Mouse (Mus musculus) hindbrain, embryonic 11.5 days (tissue): ENCODE measurements around the gene Papss2. TPM values are rescaled to one million over a fixed set of nuclear protein-coding genes. Genes with fewer than 3 reads are reported as not detected.

Experiments
- ATAC-seq: fragments of 200-750 bp; cut with Nextera tagmentation; 2 replicates; pipeline ENCODE4 v1.8.0; 2017; ENCODE audit warnings: mild to moderate bottlenecking, moderate TSS enrichment, moderate library complexity; ENCODE audit not compliant: low FRiP score
- DNase-seq: peaks from one replicate; pipeline ENCODE4 v3.0.0-alpha.2; 2015; ENCODE audit warnings: low spot score
- H3K27ac ChIP-seq: fragments of 300-500 bp; sonication (generic); 2 replicates; pipeline ENCODE4 v1.5.1; 2014; ENCODE audit warnings: mild to moderate bottlenecking, low read depth, low read length
- H3K27me3 ChIP-seq: fragments of 300-500 bp; sonication (generic); 2 replicates; pipeline ENCODE4 v1.6.1; 2014; ENCODE audit warnings: mild to moderate bottlenecking, low read length, moderate library complexity, mixed read lengths; ENCODE audit not compliant: control insufficient read depth, insufficient read depth
- H3K36me3 ChIP-seq: fragments of 300-500 bp; sonication (generic); 2 replicates; pipeline ENCODE4 v1.6.1; 2014; ENCODE audit warnings: mild to moderate bottlenecking, low read length, moderate library complexity, mixed read lengths; ENCODE audit not compliant: control insufficient read depth, insufficient read depth
- H3K4me1 ChIP-seq: fragments of 300-500 bp; sonication (generic); replicated peaks from 2 replicates; pipeline ENCODE4 v1.6.1; 2014; ENCODE audit warnings: low read length, mixed read lengths; ENCODE audit not compliant: control insufficient read depth, insufficient read depth
- H3K4me2 ChIP-seq: fragments of 300-500 bp; sonication (generic); replicated peaks from 2 replicates; pipeline ENCODE4 v1.6.1; 2014; ENCODE audit warnings: mild to moderate bottlenecking, low read depth, low read length
- H3K4me3 ChIP-seq: fragments of 300-500 bp; sonication (generic); 2 replicates; pipeline ENCODE4 v1.5.1; 2014; ENCODE audit warnings: low read depth, low read length
- H3K9ac ChIP-seq: fragments of 300-500 bp; sonication (generic); 2 replicates; pipeline ENCODE4 v1.6.1; 2014; ENCODE audit warnings: low read depth, low read length
- H3K9me3 ChIP-seq: fragments of 300-500 bp; sonication (generic); 2 replicates; pipeline ENCODE4 v1.6.1; 2016; ENCODE audit warnings: low read length; ENCODE audit not compliant: control insufficient read depth
- WGBS: fragments of 180-500 bp; shearing (Covaris S2); extraction: QIAGEN DNeasy Blood & Tissue Kit; methylation state at CpG from one replicate; pipeline ENCODE4 v1.1.7; 2014; 5-methylcytosine and 5-hydroxymethylcytosine counted together
- polyA plus RNA-seq: library from polyadenylated mRNA; unstranded; fragments of >200 nt; fragmentation: Nextera tagmentation; extraction: Ambion mirVana; gene quantifications from 2 replicates; pipeline ENCODE4 v1.2.1, GENCODE M21; 2014

Papss2 gene
- polyA plus RNA-seq, 1 experiment from 2014 or later = 5.8 TPM

GRCm38 (mm10) chr19:32567447-32567846 lies 28.1 kb upstream of the Papss2 start:
- H3K4me1 ChIP-seq = no peaks in the 10 kb centered on the region
- ATAC-seq (no peak), DNase-seq (no peak)
- 88% methylated on average over 5 of the region's 5 CpGs for WGBS
- H3K27ac ChIP-seq = no peak overlapping the region
- H3K9me3 ChIP-seq = no peaks in the 10 kb centered on the region
- H3K4me3 ChIP-seq = no peak overlapping the region
- H3K4me2 ChIP-seq = no peak overlapping the region
- H3K36me3 ChIP-seq = no peaks in the 10 kb centered on the region
- no peaks in the 10 kb centered on the region for H3K27me3 ChIP-seq
- H3K9ac ChIP-seq = no peak overlapping the region

GRCm38 (mm10) chr19:32568470-32568869 lies 27.1 kb upstream of the Papss2 start:
- Histone ChIP-seq H3K4me1 (no peaks in the 10 kb centered on the region), H3K4me3 (no peak overlapping the region), H3K4me2 (no peak overlapping the region), H3K9me3 (no peaks in the 10 kb centered on the region), H3K27me3 (no peaks in the 10 kb centered on the region), H3K36me3 (no peaks in the 10 kb centered on the region), H3K9ac (no peak overlapping the region), H3K27ac (no peak overlapping the region)
- 86% methylated on average over 3 of the region's 3 CpGs for WGBS
- ATAC-seq (no peak), DNase-seq (no peak)

DNA sequence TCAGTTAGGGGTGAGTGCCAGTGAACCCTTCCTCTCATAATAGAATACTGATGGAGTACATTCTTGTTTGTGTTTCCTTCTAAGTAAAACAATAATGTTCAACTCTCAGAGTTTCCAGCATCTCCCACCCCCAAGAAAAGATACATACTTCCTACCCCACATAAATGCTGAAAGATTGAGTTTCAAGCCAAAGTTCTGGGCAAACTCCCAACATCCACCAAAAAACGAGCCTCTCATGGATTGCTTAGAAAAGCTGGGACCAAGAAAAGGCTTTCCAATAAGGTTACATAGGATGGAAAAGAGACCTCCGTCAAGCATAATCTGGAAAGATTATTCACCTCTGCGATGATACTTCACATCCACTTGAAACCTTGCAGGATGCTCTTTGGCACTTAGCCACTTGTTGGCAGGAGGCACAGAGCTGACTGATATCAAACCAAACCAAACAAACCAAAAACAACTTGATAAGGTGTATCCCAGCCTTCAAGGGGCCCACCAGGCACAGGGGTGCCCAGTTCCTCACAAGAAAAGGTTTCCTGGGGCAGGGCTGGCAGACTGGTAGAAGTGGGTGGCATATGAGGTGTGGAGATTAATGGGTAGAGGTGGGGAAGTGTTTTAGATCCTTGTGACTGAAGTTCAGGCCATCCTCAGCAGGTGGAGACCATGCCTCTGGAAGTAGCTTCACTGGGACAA lies 26.5 kb upstream of the Papss2 start:
- no peaks in the 10 kb centered on the region for H3K36me3 ChIP-seq
- no peak overlapping the region for H3K9ac ChIP-seq
- H3K4me3 ChIP-seq = no peak overlapping the region
- WGBS = 86% methylated on average over 3 of the region's 3 CpGs
- no peak overlapping the region for H3K27ac ChIP-seq
- DNase-seq (no peak), ATAC-seq (no peak)
- no peaks in the 10 kb centered on the region for H3K27me3 ChIP-seq
- H3K4me1 ChIP-seq = no peaks in the 10 kb centered on the region
- no peak overlapping the region for H3K4me2 ChIP-seq
- no peaks in the 10 kb centered on the region for H3K9me3 ChIP-seq

DNA sequence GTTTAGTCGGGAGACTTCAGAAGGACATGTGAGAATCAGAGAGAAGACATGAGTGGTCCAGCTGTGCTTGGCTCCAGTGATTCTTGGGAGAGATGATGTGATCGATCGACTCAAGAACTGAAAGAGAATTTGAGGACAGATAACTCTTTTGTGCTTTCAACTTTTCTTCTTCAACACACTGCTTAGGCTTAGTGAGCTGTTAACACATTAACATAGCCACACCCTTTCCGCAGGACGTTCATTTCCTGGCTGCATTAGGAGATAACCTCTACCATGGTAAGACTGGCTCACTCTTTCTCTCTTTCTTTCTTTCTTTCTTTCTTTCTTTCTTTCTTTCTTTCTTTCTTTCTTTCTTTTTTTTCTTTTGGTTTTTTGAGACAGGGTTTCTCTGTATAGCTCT lies 25.9 kb upstream of the Papss2 start:
- H3K4me3 ChIP-seq = no peak overlapping the region
- 86% methylated on average over 5 of the region's 5 CpGs for WGBS
- no peaks in the 10 kb centered on the region for H3K27me3 ChIP-seq
- H3K4me2 ChIP-seq = no peak overlapping the region
- H3K4me1 ChIP-seq = no peaks in the 10 kb centered on the region
- no peaks in the 10 kb centered on the region for H3K9me3 ChIP-seq
- H3K27ac ChIP-seq = no peak overlapping the region
- DNase-seq (no peak), ATAC-seq (no peak)
- no peaks in the 10 kb centered on the region for H3K36me3 ChIP-seq
- H3K9ac ChIP-seq = no peak overlapping the region

DNA sequence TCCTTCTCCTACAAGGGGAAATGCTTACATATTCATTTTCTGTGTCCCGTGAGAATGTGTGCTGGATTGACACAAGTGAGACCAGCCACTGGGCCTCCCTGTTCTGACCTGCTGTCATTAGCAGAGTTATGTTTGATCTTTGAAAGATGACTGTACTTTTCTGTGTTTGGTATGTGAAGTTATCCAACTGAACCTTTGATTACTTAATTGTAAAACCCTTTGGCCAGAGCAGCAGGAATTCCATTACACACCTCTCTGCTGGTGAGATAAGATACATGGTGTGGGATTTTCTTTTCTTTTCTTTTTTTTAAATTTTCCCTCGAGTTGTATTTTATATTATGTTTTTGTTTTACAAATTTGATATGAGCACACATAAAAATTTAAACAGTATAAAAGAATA lies 23.4 kb upstream of the Papss2 start:
- Histone ChIP-seq H3K9ac (no peak overlapping the region), H3K9me3 (no peaks in the 10 kb centered on the region), H3K27me3 (no peaks in the 10 kb centered on the region), H3K4me2 (no peak overlapping the region), H3K4me3 (no peak overlapping the region), H3K4me1 (no peaks in the 10 kb centered on the region), H3K36me3 (no peaks in the 10 kb centered on the region), H3K27ac (no peak overlapping the region)
- DNase-seq = no peak
- ATAC-seq = no peak
- WGBS = 73% methylated on average over 2 of the region's 2 CpGs

DNA sequence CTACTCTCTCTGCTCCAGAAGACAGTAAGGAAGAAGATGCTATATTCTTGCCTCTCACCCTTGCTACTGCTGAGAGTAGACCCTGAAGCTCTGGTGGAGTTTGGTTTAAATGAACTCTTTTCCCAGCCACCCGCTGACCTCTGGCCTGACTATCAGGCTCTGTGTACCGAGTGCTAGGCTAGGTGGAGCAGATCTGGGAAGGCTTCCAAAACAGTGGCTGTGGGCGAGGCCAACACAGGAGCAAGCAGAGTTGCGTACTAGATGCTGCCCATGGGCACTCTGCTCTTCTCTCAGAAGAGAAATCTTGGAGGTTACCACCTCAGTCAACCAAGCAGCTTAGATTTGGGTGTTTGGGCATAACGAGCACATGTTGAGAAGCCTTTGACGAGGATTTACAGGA lies 22.3 kb upstream of the Papss2 start:
- H3K4me3 ChIP-seq = no peak overlapping the region
- H3K9me3 ChIP-seq = no peaks in the 10 kb centered on the region
- H3K27me3 ChIP-seq = no peaks in the 10 kb centered on the region
- no peaks in the 10 kb centered on the region for H3K36me3 ChIP-seq
- no peak for DNase-seq
- H3K9ac ChIP-seq = no peak overlapping the region
- 90% methylated on average over 6 of the region's 6 CpGs for WGBS
- H3K27ac ChIP-seq = no peak overlapping the region
- no peak overlapping the region for H3K4me2 ChIP-seq
- no peak for ATAC-seq
- H3K4me1 ChIP-seq = no peaks in the 10 kb centered on the region

DNA sequence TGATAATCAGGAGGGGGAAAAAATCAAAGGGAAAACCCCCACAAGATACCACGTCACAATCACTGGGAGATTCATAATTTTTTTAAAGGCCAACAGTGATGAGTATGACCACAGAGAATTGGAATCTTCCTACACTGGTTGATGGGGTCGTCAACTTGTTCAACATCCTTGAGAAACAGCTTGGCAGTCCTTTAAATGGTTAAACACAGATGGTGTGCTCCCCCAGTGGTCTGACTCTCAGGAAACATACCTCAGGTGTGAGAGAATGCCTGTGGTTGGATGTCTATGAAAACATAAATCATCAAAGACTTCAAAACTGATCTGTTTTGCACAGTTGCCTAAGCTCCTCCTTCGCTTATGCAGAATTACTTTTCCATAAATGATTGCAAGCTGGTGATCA lies 20.7 kb upstream of the Papss2 start:
- H3K4me1 ChIP-seq = no peaks in the 10 kb centered on the region
- no peak overlapping the region for H3K4me3 ChIP-seq
- no peak overlapping the region for H3K9ac ChIP-seq
- ATAC-seq (no peak), DNase-seq (no peak)
- H3K9me3 ChIP-seq = no peaks in the 10 kb centered on the region
- WGBS = 81% methylated on average over 3 of the region's 3 CpGs
- H3K27me3 ChIP-seq = no peaks in the 10 kb centered on the region
- H3K27ac ChIP-seq = no peak overlapping the region
- H3K4me2 ChIP-seq = no peak overlapping the region
- H3K36me3 ChIP-seq = no peaks in the 10 kb centered on the region

GRCm38 (mm10) chr19:32577749-32578148 lies 17.8 kb upstream of the Papss2 start:
- no peak overlapping the region for H3K9ac ChIP-seq
- H3K36me3 ChIP-seq = no peaks in the 10 kb centered on the region
- no peak overlapping the region for H3K4me3 ChIP-seq
- H3K27ac ChIP-seq = no peak overlapping the region
- no peaks in the 10 kb centered on the region for H3K27me3 ChIP-seq
- no peak for DNase-seq
- ATAC-seq = no peak
- H3K4me1 ChIP-seq = no peaks in the 10 kb centered on the region
- no peaks in the 10 kb centered on the region for H3K9me3 ChIP-seq
- H3K4me2 ChIP-seq = no peak overlapping the region
- WGBS = 33% methylated on average over 1 of the region's 1 CpGs

GRCm38 (mm10) chr19:32583091-32583766 lies 12.4 kb upstream of the Papss2 start:
- ATAC-seq = no peak
- no peaks in the 10 kb centered on the region for H3K4me1 ChIP-seq
- no peak overlapping the region for H3K27ac ChIP-seq
- H3K36me3 ChIP-seq = no peaks in the 10 kb centered on the region
- H3K4me2 ChIP-seq = no peak overlapping the region
- 90% methylated on average over 4 of the region's 4 CpGs for WGBS
- no peak overlapping the region for H3K9ac ChIP-seq
- H3K27me3 ChIP-seq = no peaks in the 10 kb centered on the region
- DNase-seq = no peak
- no peaks in the 10 kb centered on the region for H3K9me3 ChIP-seq
- no peak overlapping the region for H3K4me3 ChIP-seq
